Mouse (Mus musculus): Measurements from ENCODE around the gene Bbx. TPM values are rescaled to one million over a fixed set of nuclear protein-coding genes. Genes with fewer than 3 reads are reported as not detected.
A peak's percentile ranks its signal among the peaks of the same experiment; 100 is the strongest.

Bbx gene
- polyA plus RNA-seq (2014; fragmentation: Nextera tagmentation; extraction: Ambion mirVana) = 50.2 and 50.4 TPM in 2 replicates

DNA sequence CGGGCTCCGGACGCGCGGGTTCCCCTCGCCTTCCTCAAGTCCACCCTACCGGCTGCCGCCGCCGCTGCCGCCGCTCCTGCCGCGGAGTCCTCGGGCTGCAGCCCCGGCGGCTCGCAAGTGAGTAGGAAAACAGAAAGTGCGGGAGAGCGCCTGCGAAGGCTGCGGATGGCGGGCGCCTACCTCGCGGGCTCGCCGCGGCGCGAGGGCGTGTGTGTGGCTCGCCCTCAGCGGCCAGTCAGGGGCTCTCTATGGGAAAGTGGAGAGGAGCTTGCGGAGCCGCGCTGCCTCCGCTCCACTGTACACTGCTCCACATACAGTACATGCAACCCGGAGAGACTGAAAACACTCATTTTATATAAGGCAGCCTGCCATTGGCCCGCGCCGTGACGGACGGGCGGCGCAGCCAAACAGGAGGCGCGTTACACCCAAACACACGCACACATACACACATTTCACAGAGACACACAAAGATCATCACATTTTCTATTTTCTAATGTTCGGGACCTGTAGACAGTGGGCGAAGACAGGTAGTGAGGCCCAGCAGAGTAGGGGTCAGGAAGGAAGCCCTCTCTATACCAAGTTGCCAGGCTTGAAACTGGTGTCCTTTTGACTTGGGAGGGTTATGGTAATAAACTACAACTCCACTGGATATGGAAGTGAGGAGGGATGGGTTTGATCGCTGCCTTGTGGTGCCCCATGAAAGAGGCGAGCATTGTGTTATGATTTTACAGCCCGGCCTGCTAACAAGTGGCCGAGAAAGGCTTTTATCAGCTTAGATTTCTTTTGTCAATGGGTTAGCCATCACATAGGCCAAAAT lies at the start of gene Bbx:
Gene Bbx, minus strand, starts transcription at position 329 of the 817 bp plus-strand sequence.
- WGBS = under 1% methylated on average over 45 of the region's 55 CpGs
- H3K27ac ChIP-seq (ENCODE audit: low read length) = peak within 1 kb of the TSS; percentile 98
- no peaks in the 10 kb centered on the region for H3K27me3 ChIP-seq (ENCODE audit: control insufficient read depth, insufficient read depth, low read length)
- H3K36me3 ChIP-seq (ENCODE audit: control insufficient read depth, insufficient read depth, low read length) = no peaks in the 10 kb centered on the region
- peak; percentile 97 for ATAC-seq (ENCODE audit: insufficient number of reproducible peaks, insufficient read depth, low FRiP score, low read depth)
- peak within 1 kb of the TSS; percentile 91 for H3K4me3 ChIP-seq (ENCODE audit: low read depth, low read length)
- H3K4me2 ChIP-seq (replicated peaks; ENCODE audit: low read depth, low read length) = peak within 1 kb of the TSS; percentile 93
- no peaks in the 10 kb centered on the region for H3K9me3 ChIP-seq (ENCODE audit: control insufficient read depth, low read depth, low read length)
- H3K4me1 ChIP-seq (ENCODE audit: control insufficient read depth, insufficient read depth, low read length) = 0 out of 2 replicates have a peak, but pooled peaks cover 5% of the 10 kb centered on the region
- peak within 1 kb of the TSS; percentile 87 for H3K9ac ChIP-seq (replicated peaks; ENCODE audit: low read depth, low read length)

DNA sequence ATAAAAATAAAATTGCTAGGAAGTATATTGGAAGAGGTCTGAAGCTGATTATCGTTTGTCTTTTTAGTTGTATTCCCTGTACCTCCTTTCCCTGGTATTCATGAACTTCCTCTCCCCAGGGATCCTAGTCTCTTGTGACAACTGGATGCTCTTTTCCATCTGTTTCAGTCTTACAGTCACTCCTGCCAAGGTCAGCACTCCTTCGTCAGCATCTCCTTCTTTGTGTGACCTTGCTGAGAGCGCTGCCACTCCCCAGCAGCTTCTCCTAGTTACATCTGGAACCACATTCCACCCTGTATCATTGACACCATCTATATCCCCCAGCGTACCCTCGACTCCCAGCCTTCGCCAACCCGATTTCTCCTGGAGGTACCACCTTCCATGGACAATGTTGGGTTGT lies 49.7 kb upstream of the Bbx start:
- Histone ChIP-seq H3K27me3 (ENCODE audit: control insufficient read depth, insufficient read depth, low read length) (no peaks in the 10 kb centered on the region), H3K36me3 (ENCODE audit: control insufficient read depth, insufficient read depth, low read length) (no peaks in the 10 kb centered on the region), H3K4me2 (replicated peaks; ENCODE audit: low read depth, low read length) (no peak overlapping the region), H3K4me1 (ENCODE audit: control insufficient read depth, insufficient read depth, low read length) (no peaks in the 10 kb centered on the region), H3K9me3 (ENCODE audit: control insufficient read depth, low read depth, low read length) (no peaks in the 10 kb centered on the region), H3K9ac (replicated peaks; ENCODE audit: low read depth, low read length) (no peak overlapping the region), H3K4me3 (ENCODE audit: low read depth, low read length) (no peak overlapping the region), H3K27ac (ENCODE audit: low read length) (no peak overlapping the region)
- ATAC-seq (ENCODE audit: insufficient number of reproducible peaks, insufficient read depth, low FRiP score, low read depth) = no peak
- 72% methylated on average over 7 of the region's 7 CpGs for WGBS

DNA sequence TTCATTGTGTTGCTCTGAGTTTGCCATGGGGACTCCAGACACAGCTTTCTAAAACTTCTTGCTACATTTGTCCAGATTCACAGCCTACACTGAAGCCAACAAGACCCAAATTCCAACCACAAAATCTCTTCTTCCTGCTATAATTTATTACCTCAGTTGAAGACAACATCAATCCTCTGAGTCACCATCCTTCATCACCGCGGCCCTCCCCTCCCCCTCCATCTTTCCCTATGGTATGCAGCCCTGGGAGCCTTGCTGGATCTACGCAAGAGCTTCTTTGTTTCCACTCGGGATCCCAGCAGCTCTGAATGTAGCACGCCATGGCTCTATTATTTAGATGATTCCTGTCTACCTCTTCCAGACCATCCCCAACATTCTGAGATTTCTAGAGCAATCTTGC lies 49.2 kb upstream of the Bbx start:
- Histone ChIP-seq H3K27ac (ENCODE audit: low read length) (no peak overlapping the region), H3K4me2 (replicated peaks; ENCODE audit: low read depth, low read length) (no peak overlapping the region), H3K4me1 (ENCODE audit: control insufficient read depth, insufficient read depth, low read length) (no peaks in the 10 kb centered on the region), H3K4me3 (ENCODE audit: low read depth, low read length) (no peak overlapping the region), H3K9me3 (ENCODE audit: control insufficient read depth, low read depth, low read length) (no peaks in the 10 kb centered on the region), H3K36me3 (ENCODE audit: control insufficient read depth, insufficient read depth, low read length) (no peaks in the 10 kb centered on the region), H3K27me3 (ENCODE audit: control insufficient read depth, insufficient read depth, low read length) (no peaks in the 10 kb centered on the region), H3K9ac (replicated peaks; ENCODE audit: low read depth, low read length) (no peak overlapping the region)
- no peak for ATAC-seq (ENCODE audit: insufficient number of reproducible peaks, insufficient read depth, low FRiP score, low read depth)
- WGBS = 47% methylated on average over 5 of the region's 5 CpGs

DNA sequence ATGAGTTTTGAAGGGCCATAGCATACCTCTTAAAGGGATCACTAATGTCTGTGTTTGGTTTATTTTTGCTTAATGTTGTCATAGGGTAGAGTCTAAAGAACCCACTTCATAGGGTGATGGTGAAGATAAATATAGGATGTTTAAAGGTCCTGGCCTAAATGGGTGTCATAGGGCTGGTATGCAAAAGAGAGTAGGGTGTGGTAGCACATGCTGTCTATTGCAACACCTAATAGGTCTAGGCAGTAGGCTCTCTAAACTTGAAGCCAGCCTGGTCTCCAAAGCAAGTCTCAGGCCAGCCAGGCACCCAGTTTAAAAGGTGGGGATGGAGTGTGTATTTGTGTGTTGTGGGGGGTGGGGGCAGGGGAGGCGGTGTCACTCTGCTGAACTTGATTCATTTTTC lies 46.5 kb upstream of the Bbx start:
- H3K27me3 ChIP-seq (ENCODE audit: control insufficient read depth, insufficient read depth, low read length) = no peaks in the 10 kb centered on the region
- no peak overlapping the region for H3K4me3 ChIP-seq (ENCODE audit: low read depth, low read length)
- H3K4me1 ChIP-seq (ENCODE audit: control insufficient read depth, insufficient read depth, low read length) = no peaks in the 10 kb centered on the region
- 89% methylated on average over 1 of the region's 1 CpGs for WGBS
- no peak for ATAC-seq (ENCODE audit: insufficient number of reproducible peaks, insufficient read depth, low FRiP score, low read depth)
- H3K4me2 ChIP-seq (replicated peaks; ENCODE audit: low read depth, low read length) = no peak overlapping the region
- H3K36me3 ChIP-seq (ENCODE audit: control insufficient read depth, insufficient read depth, low read length) = no peaks in the 10 kb centered on the region
- no peak overlapping the region for H3K27ac ChIP-seq (ENCODE audit: low read length)
- H3K9ac ChIP-seq (replicated peaks; ENCODE audit: low read depth, low read length) = no peak overlapping the region
- no peaks in the 10 kb centered on the region for H3K9me3 ChIP-seq (ENCODE audit: control insufficient read depth, low read depth, low read length)

DNA sequence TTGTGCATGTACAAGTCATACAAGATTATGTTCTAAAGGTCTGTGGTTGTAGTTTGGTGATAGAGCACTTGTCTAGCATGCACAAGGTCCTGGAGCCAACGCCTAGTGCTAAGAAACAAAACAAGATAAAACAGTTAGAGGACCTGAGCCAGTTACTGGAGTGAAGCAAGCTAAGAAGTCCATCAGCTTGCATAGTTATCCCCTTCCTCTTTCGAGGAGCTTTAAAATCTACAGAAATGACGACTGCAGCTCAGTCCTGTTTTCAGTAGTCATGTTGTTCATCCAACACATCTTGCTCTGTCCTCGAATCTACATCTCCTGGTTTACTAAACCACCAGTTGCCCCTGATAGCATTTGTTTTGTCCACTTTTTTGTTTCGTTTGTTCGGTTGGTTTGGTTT lies 45.4 kb upstream of the Bbx start:
- Histone ChIP-seq H3K36me3 (ENCODE audit: control insufficient read depth, insufficient read depth, low read length) (no peaks in the 10 kb centered on the region), H3K4me3 (ENCODE audit: low read depth, low read length) (no peak overlapping the region), H3K9me3 (ENCODE audit: control insufficient read depth, low read depth, low read length) (no peaks in the 10 kb centered on the region), H3K27me3 (ENCODE audit: control insufficient read depth, insufficient read depth, low read length) (no peaks in the 10 kb centered on the region), H3K4me2 (replicated peaks; ENCODE audit: low read depth, low read length) (no peak overlapping the region), H3K9ac (replicated peaks; ENCODE audit: low read depth, low read length) (no peak overlapping the region), H3K27ac (ENCODE audit: low read length) (no peak overlapping the region), H3K4me1 (ENCODE audit: control insufficient read depth, insufficient read depth, low read length) (no peaks in the 10 kb centered on the region)
- WGBS = 91% methylated on average over 6 of the region's 6 CpGs
- ATAC-seq (ENCODE audit: insufficient number of reproducible peaks, insufficient read depth, low FRiP score, low read depth) = no peak

DNA sequence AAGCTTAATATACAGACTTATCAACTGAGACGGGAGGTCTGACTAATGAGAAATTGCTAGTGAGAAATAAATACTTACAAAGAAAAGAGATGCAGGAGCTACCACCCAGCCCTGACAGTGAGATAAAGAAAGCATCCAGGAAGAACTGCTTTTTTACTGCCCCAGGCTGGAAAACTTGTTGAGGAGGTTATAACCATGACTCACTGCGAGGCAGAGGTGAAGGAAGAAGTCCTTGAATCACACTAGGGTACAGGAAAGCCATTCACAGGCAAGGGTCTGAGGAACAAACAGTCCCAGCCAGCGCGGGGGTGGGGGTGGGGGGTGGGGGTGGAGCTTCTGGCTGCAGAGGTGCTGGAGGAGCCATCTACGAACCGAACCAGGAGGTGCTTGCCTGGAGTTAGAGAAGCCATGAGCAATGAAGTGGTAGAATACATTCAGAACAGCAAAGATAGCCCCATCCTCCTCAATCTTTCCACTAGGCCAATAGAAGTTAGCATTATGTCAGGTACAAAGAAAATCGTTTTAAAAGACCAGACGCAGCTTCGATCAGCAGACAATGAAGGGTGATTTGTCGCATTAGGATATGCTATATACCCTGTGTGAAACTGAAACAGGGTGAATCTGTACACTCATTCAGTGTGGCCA lies 30.2 kb upstream of the Bbx start:
- Histone ChIP-seq H3K4me3 (ENCODE audit: low read depth, low read length) (no peak overlapping the region), H3K4me1 (ENCODE audit: control insufficient read depth, insufficient read depth, low read length) (no peaks in the 10 kb centered on the region), H3K4me2 (replicated peaks; ENCODE audit: low read depth, low read length) (no peak overlapping the region), H3K36me3 (ENCODE audit: control insufficient read depth, insufficient read depth, low read length) (no peaks in the 10 kb centered on the region), H3K27ac (ENCODE audit: low read length) (no peak overlapping the region), H3K27me3 (ENCODE audit: control insufficient read depth, insufficient read depth, low read length) (no peaks in the 10 kb centered on the region), H3K9ac (replicated peaks; ENCODE audit: low read depth, low read length) (no peak overlapping the region), H3K9me3 (ENCODE audit: control insufficient read depth, low read depth, low read length) (no peaks in the 10 kb centered on the region)
- peak; percentile 33; the same call in 1 of the 2 replicates for ATAC-seq (ENCODE audit: insufficient number of reproducible peaks, insufficient read depth, low FRiP score, low read depth)
- 30% methylated on average over 10 of the region's 10 CpGs for WGBS

DNA sequence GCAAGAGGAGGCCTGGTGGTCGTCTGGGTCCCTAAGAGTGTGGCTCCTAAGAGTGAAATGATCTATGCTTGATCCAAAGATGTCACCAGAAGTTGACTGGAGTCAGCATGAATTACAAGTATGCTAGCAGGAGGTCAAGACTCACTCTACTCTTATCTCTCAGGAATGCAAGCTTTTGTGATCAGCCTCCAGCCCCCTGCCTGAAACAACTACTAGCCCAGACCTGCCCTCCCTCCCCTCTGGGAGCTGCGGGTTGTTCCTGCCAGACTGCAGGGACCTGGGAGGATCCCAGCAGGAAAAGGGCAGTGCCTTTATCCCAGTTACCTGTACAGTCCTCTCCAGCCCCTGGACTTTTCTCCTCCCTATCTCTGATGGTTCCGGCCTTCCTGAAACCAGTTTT lies 27.0 kb upstream of the Bbx start:
- H3K36me3 ChIP-seq (ENCODE audit: control insufficient read depth, insufficient read depth, low read length) = no peaks in the 10 kb centered on the region
- no peaks in the 10 kb centered on the region for H3K27me3 ChIP-seq (ENCODE audit: control insufficient read depth, insufficient read depth, low read length)
- 35% methylated on average over 3 of the region's 3 CpGs for WGBS
- ATAC-seq (ENCODE audit: insufficient number of reproducible peaks, insufficient read depth, low FRiP score, low read depth) = no peak
- no peak overlapping the region for H3K4me3 ChIP-seq (ENCODE audit: low read depth, low read length)
- no peak overlapping the region for H3K27ac ChIP-seq (ENCODE audit: low read length)
- no peak overlapping the region for H3K9ac ChIP-seq (replicated peaks; ENCODE audit: low read depth, low read length)
- no peaks in the 10 kb centered on the region for H3K9me3 ChIP-seq (ENCODE audit: control insufficient read depth, low read depth, low read length)
- H3K4me2 ChIP-seq (replicated peaks; ENCODE audit: low read depth, low read length) = no peak overlapping the region
- no peaks in the 10 kb centered on the region for H3K4me1 ChIP-seq (ENCODE audit: control insufficient read depth, insufficient read depth, low read length)

DNA sequence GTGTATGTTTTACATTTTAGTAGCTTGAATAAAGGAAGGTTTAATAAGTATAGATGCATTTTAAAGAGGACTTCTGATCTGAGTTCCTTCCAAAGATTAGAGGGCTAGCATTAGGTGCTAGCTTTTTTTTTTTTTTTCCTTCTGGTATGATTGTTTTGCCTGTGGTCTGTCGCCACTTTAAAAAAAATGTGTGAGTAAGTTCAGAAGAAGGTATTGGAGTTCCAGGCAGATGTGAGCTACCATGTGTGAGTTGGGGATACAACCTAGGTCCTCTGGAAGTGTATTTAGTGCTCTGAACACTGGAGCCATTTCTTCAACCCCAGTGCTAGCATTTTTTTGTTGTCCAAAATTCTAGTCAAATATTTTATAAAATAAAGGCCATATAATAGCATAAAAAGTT lies 23.9 kb upstream of the Bbx start:
- H3K27ac ChIP-seq (ENCODE audit: low read length) = no peak overlapping the region
- H3K4me3 ChIP-seq (ENCODE audit: low read depth, low read length) = no peak overlapping the region
- no peaks in the 10 kb centered on the region for H3K27me3 ChIP-seq (ENCODE audit: control insufficient read depth, insufficient read depth, low read length)
- no peak overlapping the region for H3K4me2 ChIP-seq (replicated peaks; ENCODE audit: low read depth, low read length)
- 85% methylated on average over 1 of the region's 1 CpGs for WGBS
- no peaks in the 10 kb centered on the region for H3K9me3 ChIP-seq (ENCODE audit: control insufficient read depth, low read depth, low read length)
- no peaks in the 10 kb centered on the region for H3K4me1 ChIP-seq (ENCODE audit: control insufficient read depth, insufficient read depth, low read length)
- ATAC-seq (ENCODE audit: insufficient number of reproducible peaks, insufficient read depth, low FRiP score, low read depth) = no peak
- no peak overlapping the region for H3K9ac ChIP-seq (replicated peaks; ENCODE audit: low read depth, low read length)
- H3K36me3 ChIP-seq (ENCODE audit: control insufficient read depth, insufficient read depth, low read length) = no peaks in the 10 kb centered on the region

All from stomach, embryonic 14.5 days (tissue).